Mouse (Mus musculus) frontal cortex, postnatal 14 days (tissue): ENCODE results near the gene Cnn2.

Experiments used
- DNase-seq, 2 experiments: peaks; one replicate each; pipeline ENCODE4 v3.0.0; 2022; ENCODE audit warnings: low spot score in 2 of 2

Gene Cnn2

GRCm38 (mm10) chr10:79970415-79971182, 17.8 kb upstream of the Cnn2 start, which contains the start of gene Grin3b:
Grin3b (plus strand) TSS chr10:79970715.
- DNase-seq = no peak

- no peak for DNase-seq
Observed at GRCm38 (mm10) chr10:79971183-79971497, 17.2 kb upstream of the Cnn2 start.

GRCm38 (mm10) chr10:79972831-79973230, 15.6 kb upstream of the Cnn2 start:
- no peak for DNase-seq

GRCm38 (mm10) chr10:79974087-79974486, 14.3 kb upstream of the Cnn2 start:
- no peak for DNase-seq

- DNase-seq = no peak
Observed at GRCm38 (mm10) chr10:79974668-79975067, 13.7 kb upstream of the Cnn2 start.

GRCm38 (mm10) chr10:79976071-79976721, 12.2 kb upstream of the Cnn2 start:
- DNase-seq = no peak

- DNase-seq = no peak
Observed at GRCm38 (mm10) chr10:79976722-79977107, 11.7 kb upstream of the Cnn2 start.

- DNase-seq = no peak
Observed at GRCm38 (mm10) chr10:79977324-79977723, 11.1 kb upstream of the Cnn2 start.

GRCm38 (mm10) chr10:79978061-79978460, 10.3 kb upstream of the Cnn2 start:
- no peak for DNase-seq

GRCm38 (mm10) chr10:79979401-79980155, 8.8 kb upstream of the Cnn2 start:
- DNase-seq = no peak

- no peak for DNase-seq
Observed at GRCm38 (mm10) chr10:79983205-79983604, 5.2 kb upstream of the Cnn2 start.

GRCm38 (mm10) chr10:79983670-79984069, 4.7 kb upstream of the Cnn2 start:
- peak; percentile 56 to 71 for DNase-seq

- DNase-seq = peak; percentile 77 to 79
Observed at GRCm38 (mm10) chr10:79984195-79984816, 4.1 kb upstream of the Cnn2 start, which contains the start of gene Tmem259. Tmem259 (minus strand) TSS chr10:79984330.

GRCm38 (mm10) chr10:79984871-79985270, 3.5 kb upstream of the Cnn2 start:
- DNase-seq = peak; percentile 96 to 98

GRCm38 (mm10) chr10:79985334-79986231, 2.8 kb upstream of the Cnn2 start:
- DNase-seq = peak; percentile 58 to 61

GRCm38 (mm10) chr10:79986232-79986878, 2.0 kb upstream of the Cnn2 start:
- no peak for DNase-seq

- peak; percentile 69 to 76 for DNase-seq
Observed at GRCm38 (mm10) chr10:79986963-79987362, 1.4 kb upstream of the Cnn2 start.

- no peak for DNase-seq
Observed at GRCm38 (mm10) chr10:79987771-79988505, 446 bp upstream of the Cnn2 start.

- no peak for DNase-seq
Observed at GRCm38 (mm10) chr10:79989272-79989786, 945 bp downstream of the Cnn2 start.

GRCm38 (mm10) chr10:79989870-79990269, 1.5 kb downstream of the Cnn2 start:
- no peak for DNase-seq
